Mouse (Mus musculus) embryonic facial prominence, embryonic 12.5 days (tissue): ENCODE results near the gene Zdhhc14. TPM values are rescaled to one million over a fixed set of nuclear protein-coding genes. Genes with fewer than 3 reads are reported as not detected.

Source experiments
- ATAC-seq: fragments of 200-750 bp; cut with Nextera tagmentation; 2 replicates; pipeline ENCODE4 v1.8.0; 2017; ENCODE audit not compliant: insufficient number of reproducible peaks, insufficient read depth, low FRiP score, low TSS enrichment
- H3K27ac ChIP-seq: fragments of 300-500 bp; sonication (generic); 2 replicates; pipeline ENCODE4 v1.5.1; 2016; ENCODE audit warnings: mild to moderate bottlenecking
- H3K27me3 ChIP-seq: fragments of 300-500 bp; sonication (generic); 2 replicates; pipeline ENCODE4 v1.6.1; 2016; ENCODE audit warnings: mild to moderate bottlenecking, moderate library complexity
- H3K36me3 ChIP-seq: fragments of 300-500 bp; sonication (generic); 2 replicates; pipeline ENCODE4 v1.6.1; 2016; ENCODE audit warnings: mild to moderate bottlenecking
- H3K4me1 ChIP-seq: fragments of 300-500 bp; sonication (generic); 2 replicates; pipeline ENCODE4 v1.6.1; 2016
- H3K4me2 ChIP-seq: fragments of 300-500 bp; sonication (generic); replicated peaks from 2 replicates; pipeline ENCODE4 v1.6.1; 2016; ENCODE audit warnings: mild to moderate bottlenecking, moderate library complexity
- H3K4me3 ChIP-seq: fragments of 300-500 bp; sonication (generic); 2 replicates; pipeline ENCODE4 v1.5.1; 2016; ENCODE audit warnings: mild to moderate bottlenecking
- H3K9ac ChIP-seq: fragments of 300-500 bp; sonication (generic); 2 replicates; pipeline ENCODE4 v1.6.1; 2016; ENCODE audit warnings: mild to moderate bottlenecking, moderate library complexity
- H3K9me3 ChIP-seq: fragments of 300-500 bp; sonication (generic); 2 replicates; pipeline ENCODE4 v1.6.1; 2016; ENCODE audit warnings: mild to moderate bottlenecking, moderate library complexity
- WGBS: fragments of 180-500 bp; shearing (Covaris S2); methylation state at CpG from one replicate; pipeline ENCODE4 v1.1.7; 2016; 5-methylcytosine and 5-hydroxymethylcytosine counted together
- polyA plus RNA-seq: library from polyadenylated mRNA; unstranded; fragments of >200 nt; fragmentation: Nextera tagmentation; extraction: Ambion mirVana; gene quantifications from 2 replicates; pipeline ENCODE4 v1.2.1, GENCODE M21; 2016

Zdhhc14 gene
- polyA plus RNA-seq: 3.8 and 4.0 TPM in 2 replicates

DNA sequence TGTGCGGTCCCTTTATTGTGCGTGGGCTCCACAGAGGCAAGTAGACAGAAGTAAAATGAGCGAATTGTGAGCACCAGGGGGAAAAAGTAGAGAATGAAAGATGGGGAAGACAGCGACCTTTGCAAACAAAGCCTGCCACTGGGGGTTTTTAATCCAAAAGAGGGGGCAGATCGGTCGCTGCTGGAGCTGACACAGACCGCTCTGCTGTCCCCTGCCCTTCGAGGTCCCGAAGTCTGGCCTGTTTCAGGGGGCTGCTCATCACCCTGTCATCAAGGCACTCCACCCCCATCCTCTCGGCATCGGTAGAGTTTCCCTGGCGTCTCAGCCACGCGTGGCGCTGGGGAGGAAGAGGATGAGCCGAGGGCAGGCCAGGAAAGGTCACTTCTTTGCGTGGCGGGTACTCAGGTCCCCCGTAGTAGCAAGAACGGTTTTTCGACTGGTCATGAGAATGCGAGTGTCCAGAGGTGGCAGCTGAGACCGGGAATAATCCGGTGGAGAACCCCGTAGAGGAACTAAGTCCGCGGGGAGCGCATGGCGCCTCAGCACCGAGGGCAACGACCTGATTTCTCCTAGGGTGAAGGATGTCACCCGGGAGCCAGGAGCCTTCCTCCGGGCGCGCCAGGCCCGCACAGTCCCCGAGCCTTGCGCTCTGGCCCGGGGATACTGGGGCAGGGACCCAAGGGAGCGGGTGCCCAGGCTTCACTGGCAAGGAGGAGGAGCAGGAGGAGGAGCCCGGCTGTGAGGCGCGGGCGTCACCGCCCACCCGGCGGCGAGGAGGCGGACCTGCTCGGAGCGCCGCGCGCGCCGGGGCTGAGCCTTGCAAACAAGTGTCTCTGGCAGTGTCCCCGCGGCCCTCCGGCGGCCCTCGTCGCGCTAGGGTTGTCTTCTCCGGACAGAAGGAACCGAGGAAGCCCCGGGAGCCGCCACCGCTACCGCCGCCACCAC is at the start of gene Zdhhc14:
TSS of gene Zdhhc14 (plus strand) at position 757 of the 945 bp plus-strand sequence.
- peak within 1 kb of the TSS; percentile 67 for H3K4me3 ChIP-seq
- 0 out of 2 replicates have a peak, but pooled peaks cover 10% of the 10 kb centered on the region for H3K4me1 ChIP-seq
- no peaks in the 10 kb centered on the region for H3K36me3 ChIP-seq
- H3K4me2 ChIP-seq: peak within 1 kb of the TSS; percentile 99
- peak within 1 kb of the TSS; percentile 90 for H3K27ac ChIP-seq
- peak; percentile 87 for ATAC-seq
- peaks cover 18% of the 10 kb centered on the region for H3K27me3 ChIP-seq
- under 1% methylated on average over 70 of the region's 70 CpGs for WGBS
- H3K9ac ChIP-seq: peak within 1 kb of the TSS; percentile 61
- H3K9me3 ChIP-seq: no peaks in the 10 kb centered on the region

DNA sequence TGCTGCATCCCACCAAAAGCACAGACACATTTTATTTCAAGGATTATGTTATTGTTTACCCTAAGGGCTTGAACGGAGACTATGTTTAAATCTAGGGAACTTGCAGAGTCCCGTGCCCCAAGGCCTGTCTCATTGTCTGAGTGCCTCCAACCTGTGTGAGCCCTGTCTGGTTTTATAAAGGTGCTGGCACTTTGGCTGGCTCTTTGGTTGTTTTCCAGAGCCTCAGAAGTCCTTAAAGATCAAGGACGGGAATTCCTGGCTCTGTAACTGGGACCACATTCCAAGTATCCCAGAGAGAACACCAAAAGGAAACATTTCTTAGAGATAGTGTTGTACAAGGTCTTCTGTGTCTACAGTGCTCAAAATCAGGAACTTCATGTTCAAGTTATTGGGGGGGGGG is 49.1 kb upstream of the Zdhhc14 start:
- 0 out of 2 replicates have a peak, but pooled peaks cover 2% of the 10 kb centered on the region for H3K27me3 ChIP-seq
- no peak overlapping the region for H3K27ac ChIP-seq
- H3K9me3 ChIP-seq: no peaks in the 10 kb centered on the region
- no peak overlapping the region for H3K4me3 ChIP-seq
- no peak overlapping the region for H3K4me2 ChIP-seq
- 67% methylated on average over 3 of the region's 3 CpGs for WGBS
- peaks cover 4% of the 10 kb centered on the region; the same call in 1 of the 2 replicates for H3K4me1 ChIP-seq
- no peaks in the 10 kb centered on the region for H3K36me3 ChIP-seq
- no peak overlapping the region for H3K9ac ChIP-seq
- no peak for ATAC-seq

DNA sequence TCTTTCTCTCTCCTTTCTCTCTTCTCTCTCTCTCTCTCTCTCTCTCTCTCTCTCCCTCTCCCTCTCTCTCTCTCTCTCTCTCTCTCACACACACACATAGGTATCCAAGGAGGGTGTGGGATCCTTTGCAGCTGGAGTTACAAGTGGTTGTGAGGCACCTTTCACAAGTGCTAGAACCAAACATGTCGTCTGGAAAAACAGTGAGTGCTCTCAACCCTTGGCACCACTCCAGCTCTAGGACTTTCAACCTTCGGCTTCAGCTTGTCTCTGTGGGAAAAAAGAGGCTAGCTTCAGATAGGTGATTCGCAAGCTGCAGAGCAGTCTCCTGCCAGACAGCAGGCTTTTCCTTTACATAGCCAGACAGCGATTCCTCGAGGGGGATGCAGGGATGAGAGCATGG is 48.6 kb upstream of the Zdhhc14 start:
- Histone ChIP-seq H3K4me3 (no peak overlapping the region), H3K4me1 (peaks cover 4% of the 10 kb centered on the region; the same call in 1 of the 2 replicates), H3K27ac (no peak overlapping the region), H3K27me3 (0 out of 2 replicates have a peak, but pooled peaks cover 3% of the 10 kb centered on the region), H3K4me2 (no peak overlapping the region), H3K9ac (no peak overlapping the region), H3K9me3 (no peaks in the 10 kb centered on the region), H3K36me3 (no peaks in the 10 kb centered on the region)
- no peak for ATAC-seq
- 60% methylated on average over 5 of the region's 5 CpGs for WGBS

DNA sequence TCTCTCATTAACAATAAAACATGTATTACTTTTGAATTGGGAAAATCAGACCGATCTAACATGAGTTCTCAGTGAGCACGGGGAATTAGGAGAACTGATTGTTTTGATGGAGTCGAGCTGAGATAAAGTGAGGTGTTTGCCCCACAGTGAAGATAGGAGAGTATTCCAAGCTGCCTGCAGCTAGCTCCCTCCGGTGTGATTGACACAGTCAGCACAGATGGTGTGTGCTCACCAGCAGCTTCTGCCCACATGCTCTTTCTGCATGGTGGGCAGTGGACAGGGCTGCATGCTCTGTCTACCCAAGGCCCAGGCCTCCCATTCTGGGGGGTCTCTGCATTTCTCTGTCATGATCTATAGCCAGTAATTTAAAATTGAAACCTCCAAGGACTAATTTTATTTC is 38.7 kb upstream of the Zdhhc14 start:
- no peaks in the 10 kb centered on the region for H3K27me3 ChIP-seq
- no peak overlapping the region for H3K27ac ChIP-seq
- no peak overlapping the region for H3K4me3 ChIP-seq
- no peak for ATAC-seq
- WGBS: 80% methylated on average over 4 of the region's 4 CpGs
- no peaks in the 10 kb centered on the region for H3K9me3 ChIP-seq
- H3K9ac ChIP-seq: no peak overlapping the region
- no peaks in the 10 kb centered on the region for H3K4me1 ChIP-seq
- H3K4me2 ChIP-seq: no peak overlapping the region
- H3K36me3 ChIP-seq: no peaks in the 10 kb centered on the region

DNA sequence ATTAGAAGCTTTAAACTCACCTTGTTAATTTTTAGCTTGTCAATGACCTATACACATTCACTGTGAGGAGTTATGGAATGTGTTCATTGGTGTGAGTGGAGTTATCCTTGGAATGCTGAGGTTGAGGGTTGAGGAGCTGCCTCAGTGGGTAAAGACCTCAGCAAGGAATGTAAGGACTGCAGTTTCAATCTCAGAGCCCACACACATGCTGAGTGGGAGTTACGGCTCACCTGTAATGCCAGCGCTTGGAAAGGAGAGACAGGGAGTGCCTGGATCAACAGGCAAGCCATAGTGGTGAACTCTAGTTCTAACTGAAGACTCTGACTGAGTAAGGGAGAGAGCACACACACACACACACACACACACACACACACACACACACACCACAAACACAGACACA is 28.4 kb upstream of the Zdhhc14 start:
- 90% methylated on average over 2 of the region's 2 CpGs for WGBS

DNA sequence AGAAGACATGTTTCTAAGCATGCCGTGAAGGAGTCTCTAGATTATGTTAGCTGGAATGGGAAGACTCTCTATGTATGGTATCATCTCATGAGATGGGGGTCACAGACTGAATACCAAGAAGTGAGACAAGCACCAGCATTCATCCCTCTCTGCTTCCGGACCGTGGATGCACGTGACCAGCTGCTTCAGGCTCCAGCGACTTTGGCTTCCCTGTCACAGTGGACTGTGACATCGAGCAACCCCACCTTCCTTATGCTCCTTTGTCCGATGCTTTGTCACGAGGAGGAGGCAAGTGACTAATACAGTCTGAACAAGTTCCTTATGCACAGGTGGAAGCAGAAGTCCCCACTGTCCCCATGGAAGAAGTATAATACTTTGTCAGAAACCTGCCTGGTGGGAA is 25.6 kb upstream of the Zdhhc14 start:
- H3K27ac ChIP-seq: no peak overlapping the region
- no peaks in the 10 kb centered on the region for H3K36me3 ChIP-seq
- 82% methylated on average over 8 of the region's 8 CpGs for WGBS
- H3K27me3 ChIP-seq: no peaks in the 10 kb centered on the region
- no peaks in the 10 kb centered on the region for H3K9me3 ChIP-seq
- no peak overlapping the region for H3K9ac ChIP-seq
- no peak overlapping the region for H3K4me2 ChIP-seq
- no peak overlapping the region for H3K4me3 ChIP-seq
- no peaks in the 10 kb centered on the region for H3K4me1 ChIP-seq
- ATAC-seq: no peak

More for the DNA sequence above, 28.4 kb upstream of the Zdhhc14 start:
- H3K27me3 ChIP-seq: no peaks in the 10 kb centered on the region
- no peak overlapping the region for H3K4me3 ChIP-seq
- H3K9me3 ChIP-seq: no peaks in the 10 kb centered on the region
- H3K4me2 ChIP-seq: no peak overlapping the region
- H3K4me1 ChIP-seq: no peaks in the 10 kb centered on the region
- no peak for ATAC-seq
- H3K36me3 ChIP-seq: no peaks in the 10 kb centered on the region
- H3K9ac ChIP-seq: no peak overlapping the region
- H3K27ac ChIP-seq: no peak overlapping the region

DNA sequence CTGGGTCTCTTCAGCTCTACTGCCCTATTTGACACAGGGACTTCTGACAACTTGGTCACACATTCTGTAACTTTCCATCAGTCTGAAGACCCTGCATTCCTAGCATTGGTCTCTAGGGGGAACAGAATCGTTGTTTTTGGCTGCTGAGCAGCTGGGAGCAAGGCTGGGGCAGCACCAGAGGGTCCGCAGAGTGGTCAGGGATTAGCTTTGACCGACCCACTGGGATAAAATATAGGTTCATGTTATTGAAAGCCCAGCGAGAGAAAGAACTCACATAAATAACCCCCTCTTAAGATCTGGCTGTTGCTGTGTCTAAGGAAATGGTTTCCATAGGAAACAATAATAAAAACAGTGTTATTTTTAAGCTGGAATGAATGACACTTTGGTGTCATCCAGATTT is 25.2 kb upstream of the Zdhhc14 start:
- H3K36me3 ChIP-seq: no peaks in the 10 kb centered on the region
- no peak for ATAC-seq
- H3K9me3 ChIP-seq: no peaks in the 10 kb centered on the region
- WGBS: 46% methylated on average over 4 of the region's 4 CpGs
- no peak overlapping the region for H3K9ac ChIP-seq
- no peaks in the 10 kb centered on the region for H3K4me1 ChIP-seq
- H3K4me3 ChIP-seq: no peak overlapping the region
- no peaks in the 10 kb centered on the region for H3K27me3 ChIP-seq
- H3K27ac ChIP-seq: no peak overlapping the region
- H3K4me2 ChIP-seq: no peak overlapping the region

DNA sequence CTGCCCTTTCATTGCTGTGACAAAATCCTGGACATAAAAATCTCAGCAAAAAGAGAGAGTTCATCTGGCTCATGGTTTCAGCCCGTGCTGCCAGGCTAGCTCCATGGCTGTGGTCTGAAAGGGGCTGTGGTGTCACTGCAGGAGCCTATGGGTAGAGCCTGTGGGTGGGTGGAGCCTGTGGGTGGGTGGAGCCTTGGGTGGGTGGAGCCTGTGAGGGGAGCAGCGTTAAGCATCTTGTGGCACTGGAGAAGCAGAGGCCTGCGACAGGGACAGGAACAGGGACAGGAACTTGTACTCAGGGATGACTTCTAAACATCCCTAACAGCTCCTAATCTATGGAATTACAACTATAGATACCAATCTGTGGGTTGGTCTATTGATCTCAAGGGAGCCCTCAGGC is 20.1 kb upstream of the Zdhhc14 start:
- H3K4me3 ChIP-seq: no peak overlapping the region
- H3K4me2 ChIP-seq: no peak overlapping the region
- no peaks in the 10 kb centered on the region for H3K36me3 ChIP-seq
- H3K4me1 ChIP-seq: no peaks in the 10 kb centered on the region
- H3K27me3 ChIP-seq: no peaks in the 10 kb centered on the region
- H3K9ac ChIP-seq: no peak overlapping the region
- 50% methylated on average over 3 of the region's 3 CpGs for WGBS
- no peak for ATAC-seq
- no peak overlapping the region for H3K27ac ChIP-seq
- no peaks in the 10 kb centered on the region for H3K9me3 ChIP-seq

DNA sequence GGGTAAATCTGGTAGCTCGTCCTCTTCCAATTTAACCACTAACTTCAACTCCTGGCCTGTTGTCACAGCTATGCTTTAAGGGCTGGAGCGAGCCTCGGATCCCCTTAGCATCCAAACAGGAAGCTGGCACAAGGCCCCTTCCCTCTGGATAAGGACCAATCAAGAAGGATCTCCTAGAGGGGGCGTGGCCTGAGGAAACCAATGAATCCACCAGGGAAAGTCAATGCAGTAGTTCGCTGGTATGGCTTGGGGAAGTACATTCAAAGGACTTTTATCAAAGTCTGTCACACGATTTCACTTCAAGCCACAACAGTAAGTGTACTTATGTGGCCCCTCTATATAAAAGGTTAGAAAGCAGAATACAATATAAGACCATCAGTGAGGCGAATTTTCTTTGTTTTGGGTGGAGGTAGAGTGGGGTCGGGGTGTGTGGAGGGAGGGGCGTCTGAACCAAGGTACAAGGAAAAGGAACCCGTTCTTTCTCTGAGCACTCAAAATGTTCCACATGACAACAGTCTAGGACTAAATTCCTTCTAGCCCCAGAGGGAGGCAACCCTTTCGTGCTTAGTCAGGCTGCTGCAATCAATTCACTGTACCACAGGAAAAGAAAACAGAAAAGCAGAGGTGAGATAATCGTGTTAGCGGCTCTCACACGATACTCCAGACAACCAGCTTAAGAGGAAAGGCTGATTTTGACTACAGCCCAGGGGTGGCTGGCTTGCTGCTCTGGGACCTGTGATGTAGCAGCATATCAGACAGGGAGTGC is 16.2 kb upstream of the Zdhhc14 start:
- no peak for ATAC-seq
- no peaks in the 10 kb centered on the region for H3K36me3 ChIP-seq
- 63% methylated on average over 14 of the region's 14 CpGs for WGBS
- H3K9ac ChIP-seq: no peak overlapping the region
- H3K27ac ChIP-seq: no peak overlapping the region
- no peaks in the 10 kb centered on the region for H3K4me1 ChIP-seq
- no peaks in the 10 kb centered on the region for H3K27me3 ChIP-seq
- H3K4me2 ChIP-seq: no peak overlapping the region
- H3K4me3 ChIP-seq: no peak overlapping the region
- H3K9me3 ChIP-seq: no peaks in the 10 kb centered on the region

DNA sequence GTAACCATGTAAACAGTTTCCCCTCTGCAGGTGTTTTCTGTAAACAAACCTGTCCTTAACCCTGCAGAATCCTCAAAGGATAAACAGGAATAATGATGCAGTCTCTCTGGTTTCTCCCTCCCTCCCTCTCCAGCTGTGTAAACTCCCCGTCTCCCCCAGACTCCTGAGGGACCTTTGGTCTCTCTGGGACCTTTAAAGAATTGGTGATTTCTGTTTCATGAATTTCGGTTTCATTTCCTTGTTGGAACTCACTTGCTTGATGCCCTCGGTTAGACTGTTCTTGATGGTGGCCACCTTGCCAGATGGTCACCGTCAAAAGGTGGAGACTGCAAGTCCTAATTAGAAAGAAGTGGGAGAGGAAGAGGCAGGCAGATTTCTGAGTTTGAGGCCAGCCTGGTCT is 8.9 kb upstream of the Zdhhc14 start:
- ATAC-seq: no peak
- Histone ChIP-seq H3K4me2 (no peak overlapping the region), H3K27ac (no peak overlapping the region), H3K4me1 (no peaks in the 10 kb centered on the region), H3K36me3 (no peaks in the 10 kb centered on the region), H3K4me3 (no peak overlapping the region), H3K9ac (no peak overlapping the region), H3K27me3 (no peaks in the 10 kb centered on the region; the same call in 1 of the 2 replicates), H3K9me3 (no peaks in the 10 kb centered on the region)
- WGBS: 59% methylated on average over 4 of the region's 4 CpGs

DNA sequence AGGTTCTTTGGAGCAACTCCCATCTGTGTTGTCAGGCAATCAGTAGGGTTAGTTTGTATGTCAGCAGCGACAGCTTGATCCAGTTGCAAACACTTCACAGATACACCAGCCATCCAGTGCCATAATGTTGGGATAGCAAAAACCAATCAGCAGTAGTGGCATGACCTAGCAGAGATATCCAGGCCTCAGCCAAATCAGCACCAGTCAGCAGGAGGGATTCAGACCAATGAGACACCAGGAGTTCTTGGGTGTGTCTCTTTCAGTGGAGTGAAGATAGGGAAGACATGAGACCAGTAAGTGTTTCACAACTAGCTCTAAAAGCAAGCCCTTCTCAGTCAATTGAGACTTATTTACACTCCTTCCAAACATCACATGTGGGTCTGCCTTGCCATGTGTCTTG is 7.7 kb upstream of the Zdhhc14 start:
- 97% methylated on average over 1 of the region's 1 CpGs for WGBS
- Histone ChIP-seq H3K4me1 (no peaks in the 10 kb centered on the region), H3K36me3 (no peaks in the 10 kb centered on the region), H3K27ac (no peak overlapping the region), H3K9ac (no peak overlapping the region), H3K27me3 (no peaks in the 10 kb centered on the region; the same call in 1 of the 2 replicates), H3K9me3 (no peaks in the 10 kb centered on the region), H3K4me3 (no peak overlapping the region), H3K4me2 (no peak overlapping the region)
- ATAC-seq: no peak
